Mouse (Mus musculus): ENCODE data around the gene Zbtb9.

DNA sequence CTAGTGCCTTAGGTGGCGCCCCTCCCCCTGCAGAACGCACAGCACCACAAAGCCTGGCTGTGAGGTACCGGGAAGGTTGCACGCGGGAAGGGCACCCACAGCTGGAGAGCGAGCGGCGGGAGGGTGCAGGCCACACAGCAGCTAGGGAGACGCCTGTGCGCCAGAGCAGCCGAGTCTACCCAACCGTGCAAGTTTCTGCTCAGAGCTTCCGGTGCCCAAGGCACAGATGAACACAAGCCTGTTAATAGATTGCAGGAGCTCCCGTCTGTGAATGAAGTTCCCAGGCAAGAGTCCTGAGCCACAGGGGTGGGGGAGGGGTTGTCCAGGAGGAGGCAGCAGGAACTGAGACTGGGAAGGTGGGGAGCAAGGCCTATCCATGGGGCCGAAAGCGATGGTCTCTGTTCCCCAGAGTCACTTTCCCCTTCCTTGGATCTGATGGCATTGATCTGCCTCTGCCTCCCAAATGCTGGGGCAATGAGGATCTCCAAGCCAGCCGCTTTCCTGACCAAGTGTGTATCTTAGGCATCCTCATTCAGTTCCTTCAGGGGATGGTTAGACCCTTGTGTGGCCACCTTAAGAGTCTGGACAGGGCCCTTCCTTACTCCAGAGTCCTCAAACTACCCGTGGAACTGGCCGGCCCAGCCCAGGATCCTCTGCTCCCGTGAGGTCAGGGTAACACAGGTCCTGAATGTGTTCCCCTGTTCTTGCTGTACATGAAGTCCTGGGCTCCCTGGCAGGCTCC, 67.5 kb downstream of the Zbtb9 start:
- TF ChIP-seq CTCF (IDR thresholded peaks at IDR 0.05; ENCODE audit: low read depth) (no peak), EP300 (IDR thresholded peaks at IDR 0.05; ENCODE audit: low read depth) (no peak)
